Mouse (Mus musculus): Measurements from ENCODE around the gene Fam243. TPM values are rescaled to one million over a fixed set of nuclear protein-coding genes. Genes with fewer than 3 reads are reported as not detected.

Fam243 gene
- polyA plus RNA-seq, 1 experiment from 2014 or later, result not detected

DNA sequence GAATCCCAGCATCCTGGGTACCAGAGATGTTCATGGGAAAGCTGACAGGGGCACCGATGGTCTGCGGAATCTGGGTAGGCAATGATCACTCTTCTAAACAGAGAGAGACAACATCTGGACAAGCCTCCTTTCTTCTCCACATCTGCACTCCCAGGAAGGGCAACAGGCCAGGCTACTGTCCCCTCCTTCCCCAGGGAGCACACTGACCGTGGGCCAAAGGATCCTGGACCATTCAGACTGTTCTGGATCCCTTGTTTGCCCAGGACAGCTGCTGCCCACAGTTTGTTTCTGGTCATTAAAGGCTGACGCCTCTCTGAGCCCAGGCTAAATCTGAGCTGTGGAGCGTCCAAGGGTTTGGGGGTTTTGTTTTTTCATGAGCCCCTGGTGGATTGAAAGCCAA is 38.6 kb downstream of the Fam243 start:
- H3K9ac ChIP-seq (ENCODE audit: low read length), result no peak overlapping the region
- ATAC-seq (ENCODE audit: low FRiP score, low TSS enrichment) (no peak), DNase-seq (ENCODE audit: low spot score) (no peak)
- no peak overlapping the region for H3K4me2 ChIP-seq (replicated peaks; ENCODE audit: low read depth)
- TF ChIP-seq EP300 (optimal IDR thresholded peaks at IDR 0.05) (no peak), CTCF (IDR thresholded peaks at IDR 0.05; ENCODE audit: low read depth) (no peak)
- no peaks in the 10 kb centered on the region for H3K36me3 ChIP-seq (ENCODE audit: control insufficient read depth, insufficient read depth, low read length)
- no peaks in the 10 kb centered on the region for H3K9me3 ChIP-seq (ENCODE audit: control insufficient read depth, low read length)
- 80% methylated on average over 5 of the region's 5 CpGs for WGBS
- H3K27ac ChIP-seq (replicated peaks), result no peak overlapping the region
- H3K4me3 ChIP-seq (ENCODE audit: low read depth, low read length), result no peak overlapping the region
- no peaks in the 10 kb centered on the region for H3K27me3 ChIP-seq (ENCODE audit: control insufficient read depth, insufficient read depth, low read length)
- no peaks in the 10 kb centered on the region for H3K4me1 ChIP-seq (replicated peaks; ENCODE audit: control insufficient read depth, insufficient read depth)

DNA sequence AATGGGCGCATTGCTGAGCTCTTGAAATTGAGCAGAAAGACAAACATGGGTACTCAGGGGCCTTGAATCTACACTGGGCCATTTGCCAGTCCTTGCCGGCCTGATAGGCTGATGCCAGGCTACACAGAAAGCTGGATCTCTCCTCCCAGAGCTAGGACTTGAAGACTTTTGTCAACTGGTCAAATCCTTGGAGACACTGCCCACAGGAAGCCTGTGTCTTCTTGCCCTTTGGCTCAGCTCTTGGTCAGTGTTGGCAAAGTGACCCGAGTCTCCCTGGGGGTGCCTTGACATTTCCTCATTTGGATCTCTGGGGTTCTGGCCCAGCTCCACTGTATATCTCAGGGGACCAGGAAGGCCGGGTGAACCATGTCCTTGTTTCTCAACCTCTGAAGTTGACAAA is 45.7 kb downstream of the Fam243 start:
- Histone ChIP-seq H3K9ac (ENCODE audit: low read length) (no peak overlapping the region), H3K27ac (replicated peaks) (no peak overlapping the region), H3K4me3 (ENCODE audit: low read depth, low read length) (no peak overlapping the region), H3K4me1 (replicated peaks; ENCODE audit: control insufficient read depth, insufficient read depth) (no peaks in the 10 kb centered on the region), H3K36me3 (ENCODE audit: control insufficient read depth, insufficient read depth, low read length) (no peaks in the 10 kb centered on the region), H3K9me3 (ENCODE audit: control insufficient read depth, low read length) (no peaks in the 10 kb centered on the region), H3K27me3 (ENCODE audit: control insufficient read depth, insufficient read depth, low read length) (no peaks in the 10 kb centered on the region), H3K4me2 (replicated peaks; ENCODE audit: low read depth) (no peak overlapping the region)
- TF ChIP-seq CTCF (IDR thresholded peaks at IDR 0.05; ENCODE audit: low read depth), result no peak
- no peak for TF ChIP-seq EP300 (optimal IDR thresholded peaks at IDR 0.05)
- ATAC-seq (ENCODE audit: low FRiP score, low TSS enrichment), result no peak
- 73% methylated on average over 4 of the region's 4 CpGs for WGBS
- no peak for DNase-seq (ENCODE audit: low spot score)

DNA sequence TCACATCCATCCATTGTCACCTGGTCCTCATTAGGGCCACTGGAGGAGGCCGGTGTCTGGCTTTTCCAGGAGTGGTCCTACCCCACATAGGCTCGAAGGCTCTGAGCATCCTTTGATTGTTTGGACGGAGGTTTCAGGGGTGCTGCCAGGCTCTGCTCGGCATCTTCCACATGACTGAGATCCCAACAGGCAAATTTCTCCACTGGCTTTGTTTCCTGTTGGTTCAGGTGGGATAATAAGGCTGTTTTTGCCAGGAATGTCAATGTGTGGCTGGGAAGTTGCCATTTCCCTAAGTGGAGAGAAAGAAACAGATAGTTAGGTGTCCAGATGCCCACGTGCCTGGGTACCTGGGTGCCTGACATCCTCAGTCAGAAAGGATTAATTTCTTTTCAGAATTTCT is 46.7 kb downstream of the Fam243 start:
- 91% methylated on average over 5 of the region's 5 CpGs for WGBS
- Histone ChIP-seq H3K9me3 (ENCODE audit: control insufficient read depth, low read length) (no peaks in the 10 kb centered on the region), H3K4me2 (replicated peaks; ENCODE audit: low read depth) (no peak overlapping the region), H3K4me3 (ENCODE audit: low read depth, low read length) (no peak overlapping the region), H3K27me3 (ENCODE audit: control insufficient read depth, insufficient read depth, low read length) (no peaks in the 10 kb centered on the region), H3K27ac (replicated peaks) (no peak overlapping the region), H3K36me3 (ENCODE audit: control insufficient read depth, insufficient read depth, low read length) (no peaks in the 10 kb centered on the region), H3K9ac (ENCODE audit: low read length) (no peak overlapping the region), H3K4me1 (replicated peaks; ENCODE audit: control insufficient read depth, insufficient read depth) (no peaks in the 10 kb centered on the region)
- DNase-seq (ENCODE audit: low spot score) (no peak), ATAC-seq (ENCODE audit: low FRiP score, low TSS enrichment) (no peak)
- TF ChIP-seq EP300 (optimal IDR thresholded peaks at IDR 0.05) (no peak), CTCF (IDR thresholded peaks at IDR 0.05; ENCODE audit: low read depth) (no peak)

Other genes with a start within 250 kb of the Fam243 start
- 29.8 and 37.9 TPM in 2 replicates for gene Kcne2, start 29.1 kb downstream of the Fam243 start, polyA plus RNA-seq (2015; fragmentation: Nextera tagmentation; extraction: Ambion mirVana)
- 119 and 122 TPM in 2 replicates for gene Smim11, start 20.2 kb downstream of the Fam243 start, polyA plus RNA-seq (2015; fragmentation: Nextera tagmentation; extraction: Ambion mirVana)
- gene Kcne1, start 38.0 kb upstream of the Fam243 start, polyA plus RNA-seq (2015; fragmentation: Nextera tagmentation; extraction: Ambion mirVana), result 20.3 and 20.8 TPM in 2 replicates
- 24.8 and 28.6 TPM in 2 replicates for gene Rcan1, start 149.4 kb upstream of the Fam243 start, polyA plus RNA-seq (2015; fragmentation: Nextera tagmentation; extraction: Ambion mirVana)
- 38.5 and 48.4 TPM in 2 replicates for gene Clic6, start 164.3 kb upstream of the Fam243 start, polyA plus RNA-seq (2015; fragmentation: Nextera tagmentation; extraction: Ambion mirVana)